Mouse (Mus musculus): ENCODE results near the gene Tro. TPM values are rescaled to one million over a fixed set of nuclear protein-coding genes. Genes with fewer than 3 reads are reported as not detected.

Gene Tro
- polyA plus RNA-seq (2015; fragmentation: Nextera tagmentation; extraction: Ambion mirVana), result 89.2 and 98.3 TPM in 2 replicates

GRCm38 (mm10) chrX:150656908-150657796 is at the start of gene Tro:
TSS of gene Tro (minus strand) at chrX:150657583.
- Histone ChIP-seq H3K4me1 (peaks cover 12% of the 10 kb centered on the region), H3K4me3 (peak within 1 kb of the TSS; percentile 64), H3K4me2 (peak within 1 kb of the TSS; percentile 43), H3K9ac (peak within 1 kb of the TSS; percentile 63), H3K27ac (peak within 1 kb of the TSS; percentile 82), H3K27me3 (replicated peaks) (no peaks in the 10 kb centered on the region), H3K9me3 (no peaks in the 10 kb centered on the region), H3K36me3 (replicated peaks) (peaks cover 6% of the 10 kb centered on the region; the same call in 1 of the 2 replicates)
- peak; percentile 93 for ATAC-seq (replicated peaks)
- 23% methylated on average over 37 of the region's 37 CpGs for WGBS

- Histone ChIP-seq H3K27ac (no peak overlapping the region), H3K4me3 (no peak overlapping the region), H3K36me3 (replicated peaks) (no peaks in the 10 kb centered on the region), H3K27me3 (replicated peaks) (no peaks in the 10 kb centered on the region), H3K9ac (no peak overlapping the region), H3K9me3 (no peaks in the 10 kb centered on the region), H3K4me2 (no peak overlapping the region), H3K4me1 (no peaks in the 10 kb centered on the region)
- ATAC-seq (replicated peaks), result no peak
- whole genome bisulfite sequencing, result 38% methylated on average over 1 of the region's 1 CpGs
Observed at GRCm38 (mm10) chrX:150677505-150677904, 20.1 kb upstream of the Tro start.

- H3K4me3 ChIP-seq, result no peak overlapping the region
- no peak for ATAC-seq (replicated peaks)
- no peak overlapping the region for H3K27ac ChIP-seq
- WGBS, result 34% methylated on average over 4 of the region's 4 CpGs
- H3K36me3 ChIP-seq (replicated peaks), result no peaks in the 10 kb centered on the region
- no peak overlapping the region for H3K4me2 ChIP-seq
- H3K9ac ChIP-seq, result no peak overlapping the region
- H3K9me3 ChIP-seq, result no peaks in the 10 kb centered on the region
- H3K27me3 ChIP-seq (replicated peaks), result no peaks in the 10 kb centered on the region
- H3K4me1 ChIP-seq, result no peaks in the 10 kb centered on the region
Observed at GRCm38 (mm10) chrX:150662809-150663208, 5.4 kb upstream of the Tro start.

GRCm38 (mm10) chrX:150657797-150658118 is 375 bp upstream of the Tro start:
- Histone ChIP-seq H3K27me3 (replicated peaks) (no peaks in the 10 kb centered on the region), H3K9me3 (no peaks in the 10 kb centered on the region), H3K36me3 (replicated peaks) (peaks cover 5% of the 10 kb centered on the region; the same call in 1 of the 2 replicates), H3K4me1 (peaks cover 12% of the 10 kb centered on the region), H3K27ac (peak overlapping the region; percentile 82), H3K4me3 (peak overlapping the region; percentile 64), H3K4me2 (peak overlapping the region; percentile 43), H3K9ac (no peak overlapping the region)
- 32% methylated on average over 3 of the region's 3 CpGs for WGBS
- ATAC-seq (replicated peaks), result peak; percentile 55

GRCm38 (mm10) chrX:150656122-150656907 is 1.1 kb downstream of the Tro start:
- whole genome bisulfite sequencing, result 49% methylated on average over 33 of the region's 44 CpGs

GRCm38 (mm10) chrX:150636421-150636820 is 21.0 kb downstream of the Tro start:
- Histone ChIP-seq H3K27ac (no peak overlapping the region), H3K4me2 (no peak overlapping the region), H3K4me3 (no peak overlapping the region), H3K4me1 (no peaks in the 10 kb centered on the region), H3K36me3 (replicated peaks) (no peaks in the 10 kb centered on the region), H3K27me3 (replicated peaks) (no peaks in the 10 kb centered on the region), H3K9ac (no peak overlapping the region), H3K9me3 (no peaks in the 10 kb centered on the region)
- 77% methylated on average over 1 of the region's 1 CpGs for WGBS
- no peak for ATAC-seq (replicated peaks)

More at GRCm38 (mm10) chrX:150656122-150656907, 1.1 kb downstream of the Tro start:
- peak overlapping the region; percentile 82 for H3K27ac ChIP-seq
- H3K4me1 ChIP-seq, result peaks cover 12% of the 10 kb centered on the region
- peak overlapping the region; percentile 63 for H3K9ac ChIP-seq
- peak; percentile 78 for ATAC-seq (replicated peaks)
- H3K27me3 ChIP-seq (replicated peaks), result no peaks in the 10 kb centered on the region
- peak overlapping the region; percentile 64 for H3K4me3 ChIP-seq
- H3K4me2 ChIP-seq, result peak overlapping the region; percentile 43
- no peaks in the 10 kb centered on the region for H3K9me3 ChIP-seq
- H3K36me3 ChIP-seq (replicated peaks), result peaks cover 10% of the 10 kb centered on the region; the same call in 1 of the 2 replicates

- no peak overlapping the region for H3K9ac ChIP-seq
- H3K4me2 ChIP-seq, result no peak overlapping the region
- H3K27ac ChIP-seq, result no peak overlapping the region
- H3K27me3 ChIP-seq (replicated peaks), result no peaks in the 10 kb centered on the region
- ATAC-seq (replicated peaks), result no peak
- no peaks in the 10 kb centered on the region for H3K36me3 ChIP-seq (replicated peaks)
- no peaks in the 10 kb centered on the region for H3K4me1 ChIP-seq
- H3K9me3 ChIP-seq, result no peaks in the 10 kb centered on the region
- no peak overlapping the region for H3K4me3 ChIP-seq
- WGBS, result 76% methylated on average over 2 of the region's 2 CpGs
Observed at GRCm38 (mm10) chrX:150598882-150599281, 58.5 kb downstream of the Tro start.

Other genes starting within 250 kb of the Tro start
- gene Tmem29, start 198.4 kb downstream of the Tro start, polyA plus RNA-seq (2015; fragmentation: Nextera tagmentation; extraction: Ambion mirVana), result 70.9 and 77.2 TPM in 2 replicates
- 43.0 and 50.6 TPM in 2 replicates for gene Alas2, start 110.2 kb downstream of the Tro start, polyA plus RNA-seq (2015; fragmentation: Nextera tagmentation; extraction: Ambion mirVana)
- gene Pfkfb1, start 69.4 kb downstream of the Tro start, polyA plus RNA-seq (2015; fragmentation: Nextera tagmentation; extraction: Ambion mirVana), result 4.8 and 5.1 TPM in 2 replicates
- gene Apex2, start 67.7 kb downstream of the Tro start, polyA plus RNA-seq (2015; fragmentation: Nextera tagmentation; extraction: Ambion mirVana), result 19.0 and 22.5 TPM in 2 replicates
- 418 TPM in 2 replicates for gene Maged2, start 156.8 kb upstream of the Tro start, polyA plus RNA-seq (2015; fragmentation: Nextera tagmentation; extraction: Ambion mirVana)